Mouse (Mus musculus) intestine, embryonic 14.5 days (tissue): Measurements from ENCODE around the gene Adamts3. TPM values are rescaled to one million over a fixed set of nuclear protein-coding genes. Genes with fewer than 3 reads are reported as not detected.

Source experiments
- ATAC-seq: fragments of 200-750 bp; cut with Nextera tagmentation; replicated peaks from 2 replicates; pipeline ENCODE4 v1.8.0; 2017; ENCODE audit warnings: low read depth, moderate number of reproducible peaks, moderate TSS enrichment, moderate library complexity; ENCODE audit not compliant: low FRiP score, low TSS enrichment
- DNase-seq: peaks from one replicate; pipeline ENCODE4 v3.0.0-alpha.2; 2018; ENCODE audit warnings: low spot score
- H3K27ac ChIP-seq: fragments of 300-500 bp; sonication (generic); 2 replicates; pipeline ENCODE4 v1.5.1; 2014; ENCODE audit warnings: low read depth, mild to moderate bottlenecking, control low read depth
- H3K27me3 ChIP-seq: fragments of 300-500 bp; sonication (generic); replicated peaks from 2 replicates; pipeline ENCODE4 v1.6.1; 2014; ENCODE audit warnings: low read length, control low read depth; ENCODE audit not compliant: control insufficient read depth, insufficient read depth
- H3K36me3 ChIP-seq: fragments of 300-500 bp; sonication (generic); 2 replicates; pipeline ENCODE4 v1.6.1; 2014; ENCODE audit warnings: low read length, control low read depth; ENCODE audit not compliant: control insufficient read depth, insufficient read depth
- H3K4me1 ChIP-seq: fragments of 300-500 bp; sonication (generic); replicated peaks from 2 replicates; pipeline ENCODE4 v1.6.1; 2014; ENCODE audit warnings: low read length, control low read depth, mixed read lengths; ENCODE audit not compliant: control insufficient read depth, insufficient read depth
- H3K4me2 ChIP-seq: fragments of 300-500 bp; sonication (generic); 2 replicates; pipeline ENCODE4 v1.6.1; 2014; ENCODE audit warnings: low read length
- H3K4me3 ChIP-seq: fragments of 300-500 bp; sonication (generic); 2 replicates; pipeline ENCODE4 v1.5.1; 2014; ENCODE audit warnings: low read depth, low read length, control low read depth, mixed read lengths
- H3K9ac ChIP-seq: fragments of 300-500 bp; sonication (generic); 2 replicates; pipeline ENCODE4 v1.6.1; 2014; ENCODE audit warnings: mild to moderate bottlenecking, low read length
- H3K9me3 ChIP-seq: fragments of 300-500 bp; sonication (generic); 2 replicates; pipeline ENCODE4 v1.6.1; 2016; ENCODE audit warnings: low read length, control low read depth; ENCODE audit not compliant: control insufficient read depth
- WGBS: fragments of 180-500 bp; shearing (Covaris S2); extraction: QIAGEN DNeasy Blood & Tissue Kit; methylation state at CpG from one replicate; pipeline ENCODE4 v1.1.7; 2014; 5-methylcytosine and 5-hydroxymethylcytosine counted together
- polyA plus RNA-seq: library from polyadenylated mRNA; unstranded; fragments of >200 nt; fragmentation: Nextera tagmentation; extraction: Ambion mirVana; gene quantifications from 2 replicates; pipeline ENCODE4 v1.2.1, GENCODE M21; 2014

Adamts3 gene
- polyA plus RNA-seq, 1 experiment from 2014 or later: 3.2 TPM

GRCm38 (mm10) chr5:89711116-89711859, 171.8 kb downstream of the Adamts3 start:
- no peak for DNase-seq
- no peak overlapping the region for H3K27ac ChIP-seq
- H3K4me3 ChIP-seq: no peak overlapping the region
- no peak overlapping the region for H3K4me2 ChIP-seq
- no peaks in the 10 kb centered on the region for H3K36me3 ChIP-seq
- H3K9ac ChIP-seq: no peak overlapping the region
- H3K27me3 ChIP-seq: no peaks in the 10 kb centered on the region
- H3K9me3 ChIP-seq: no peaks in the 10 kb centered on the region
- WGBS: 82% methylated on average over 7 of the region's 7 CpGs
- ATAC-seq: no peak
- no peaks in the 10 kb centered on the region for H3K4me1 ChIP-seq

DNA sequence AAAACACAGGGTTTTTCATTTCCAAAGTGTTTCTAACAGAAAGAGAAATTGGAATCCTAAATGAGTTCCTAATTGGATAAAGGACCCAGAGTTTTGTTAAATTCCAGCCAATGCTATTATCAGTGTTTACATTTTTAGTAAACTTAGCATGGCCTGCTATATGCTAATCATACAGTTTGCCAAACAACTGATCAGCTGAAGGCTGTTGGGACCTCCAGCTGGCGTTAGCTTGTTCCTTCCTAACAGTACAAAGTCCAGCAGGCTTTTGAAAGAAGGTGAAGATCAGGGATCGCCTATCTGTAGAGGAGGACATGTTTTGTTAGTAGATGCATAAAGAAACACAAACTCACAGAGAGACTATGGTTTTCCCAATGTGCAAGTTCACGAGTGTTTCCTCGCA, 173.7 kb downstream of the Adamts3 start:
- no peak overlapping the region for H3K4me3 ChIP-seq
- ATAC-seq (no peak), DNase-seq (no peak)
- H3K4me1 ChIP-seq: no peaks in the 10 kb centered on the region
- no peaks in the 10 kb centered on the region for H3K27me3 ChIP-seq
- no peaks in the 10 kb centered on the region for H3K9me3 ChIP-seq
- H3K36me3 ChIP-seq: no peaks in the 10 kb centered on the region
- WGBS: 40% methylated on average over 4 of the region's 4 CpGs
- no peak overlapping the region for H3K9ac ChIP-seq
- H3K27ac ChIP-seq: no peak overlapping the region
- no peak overlapping the region for H3K4me2 ChIP-seq

GRCm38 (mm10) chr5:89704264-89704663, 178.9 kb downstream of the Adamts3 start:
- ATAC-seq (0 out of 2 replicates have a peak, but pooled peaks have one; percentile 40), DNase-seq (no peak)
- H3K27ac ChIP-seq: no peak overlapping the region
- H3K4me2 ChIP-seq: no peak overlapping the region
- no peaks in the 10 kb centered on the region for H3K4me1 ChIP-seq
- H3K9ac ChIP-seq: no peak overlapping the region
- H3K36me3 ChIP-seq: no peaks in the 10 kb centered on the region
- WGBS: 24% methylated on average over 1 of the region's 1 CpGs
- no peaks in the 10 kb centered on the region for H3K9me3 ChIP-seq
- no peak overlapping the region for H3K4me3 ChIP-seq
- H3K27me3 ChIP-seq: no peaks in the 10 kb centered on the region

DNA sequence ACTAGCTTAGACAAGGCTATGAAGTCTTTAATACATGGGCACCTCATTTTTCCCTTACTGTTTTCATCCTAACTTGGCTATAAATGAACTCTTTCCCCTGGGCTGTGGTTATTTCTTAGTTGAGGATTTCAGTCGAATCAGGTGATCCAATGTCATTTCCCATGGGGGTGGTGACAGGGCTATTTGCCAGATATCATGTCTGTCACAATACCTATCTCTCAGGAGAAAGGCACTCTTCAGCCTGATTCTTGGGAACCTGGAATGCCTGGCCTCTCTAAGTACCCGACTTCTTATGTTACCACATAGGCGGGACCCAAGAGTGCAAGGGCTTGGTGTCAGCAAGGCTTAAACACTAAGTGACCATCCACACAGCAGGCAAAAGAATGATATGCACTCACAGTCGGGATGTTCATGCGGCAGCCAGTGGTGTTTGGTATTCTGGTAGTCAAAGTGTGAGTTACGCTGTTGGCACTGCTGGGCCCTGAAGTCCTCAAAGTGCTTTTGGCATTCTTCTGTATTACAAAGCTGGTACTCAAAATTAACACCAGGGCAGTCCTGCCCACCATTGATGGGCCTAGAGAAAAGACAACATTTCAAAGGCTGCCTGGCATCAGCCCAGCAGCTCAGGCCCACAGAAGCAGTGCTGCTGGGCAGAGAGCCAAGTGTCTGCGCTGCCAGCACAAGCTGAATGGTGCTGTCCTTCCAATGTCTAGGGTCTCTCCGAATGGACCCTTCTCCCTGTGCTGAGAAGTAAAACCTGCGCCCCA, 181.7 kb downstream of the Adamts3 start:
- Histone ChIP-seq H3K27ac (no peak overlapping the region), H3K9me3 (no peaks in the 10 kb centered on the region), H3K4me3 (no peak overlapping the region), H3K27me3 (no peaks in the 10 kb centered on the region), H3K9ac (no peak overlapping the region), H3K4me1 (no peaks in the 10 kb centered on the region), H3K4me2 (no peak overlapping the region), H3K36me3 (no peaks in the 10 kb centered on the region)
- ATAC-seq: no peak
- WGBS: 74% methylated on average over 9 of the region's 9 CpGs
- peak; percentile 57 for DNase-seq

DNA sequence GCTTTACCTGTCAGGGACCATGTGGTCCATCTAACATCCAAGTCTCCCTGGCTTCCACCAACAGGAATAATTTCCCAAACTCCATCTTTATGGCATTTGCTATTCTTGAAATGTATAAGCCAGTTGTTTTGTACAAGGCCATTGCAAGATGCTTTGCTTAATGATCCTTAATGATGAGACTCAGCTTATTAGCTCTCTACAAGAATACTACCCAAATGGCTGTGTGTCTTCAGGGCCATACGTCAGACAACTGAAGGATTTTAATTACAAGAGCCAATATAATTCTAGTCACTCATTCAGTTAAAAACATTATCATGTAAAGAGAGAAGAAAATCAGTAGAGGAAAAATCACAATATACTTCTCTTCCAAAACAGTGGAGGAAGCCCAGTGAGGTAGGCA, 195.3 kb downstream of the Adamts3 start:
- no peak overlapping the region for H3K4me2 ChIP-seq
- H3K4me1 ChIP-seq: no peaks in the 10 kb centered on the region
- ATAC-seq (no peak), DNase-seq (no peak)
- no peak overlapping the region for H3K9ac ChIP-seq
- no peak overlapping the region for H3K27ac ChIP-seq
- H3K36me3 ChIP-seq: no peaks in the 10 kb centered on the region
- no peak overlapping the region for H3K4me3 ChIP-seq
- no peaks in the 10 kb centered on the region for H3K9me3 ChIP-seq
- no peaks in the 10 kb centered on the region for H3K27me3 ChIP-seq
- 93% methylated on average over 1 of the region's 1 CpGs for WGBS

DNA sequence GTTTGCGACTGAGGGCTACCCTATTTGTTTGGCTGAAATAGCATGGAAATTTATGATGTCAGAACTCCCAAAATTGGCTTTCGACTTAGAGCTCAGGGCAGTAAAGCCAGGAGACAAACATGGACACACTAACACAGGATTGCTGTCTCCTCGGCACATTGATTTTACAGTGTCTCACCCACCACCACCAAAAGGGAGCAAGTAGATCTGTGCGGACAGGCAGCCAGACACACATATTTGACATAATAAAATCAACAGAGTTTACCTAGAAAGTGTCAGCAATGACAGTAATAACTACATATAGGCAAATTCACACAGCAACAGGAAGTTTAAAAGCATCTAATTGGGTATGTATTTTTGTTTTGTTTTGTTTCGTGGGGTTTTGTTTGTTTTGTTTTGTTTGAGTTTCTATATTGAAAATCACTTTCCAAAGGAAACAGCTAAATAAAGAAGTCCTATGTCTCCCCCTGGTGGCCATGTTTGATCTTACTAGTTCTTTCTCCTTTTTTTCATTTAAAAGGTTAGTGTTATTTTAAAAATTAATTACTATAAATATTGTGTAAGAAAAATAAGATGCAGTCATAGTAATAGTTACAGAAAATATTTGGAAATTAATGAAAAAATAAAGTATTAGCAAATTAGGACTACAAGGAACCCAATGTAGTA, 203.1 kb downstream of the Adamts3 start:
- Histone ChIP-seq H3K4me3 (no peak overlapping the region), H3K9ac (no peak overlapping the region), H3K9me3 (no peaks in the 10 kb centered on the region), H3K4me1 (no peaks in the 10 kb centered on the region), H3K27me3 (no peaks in the 10 kb centered on the region), H3K27ac (no peak overlapping the region), H3K36me3 (no peaks in the 10 kb centered on the region), H3K4me2 (no peak overlapping the region)
- DNase-seq: peak; percentile 74
- 60% methylated on average over 5 of the region's 5 CpGs for WGBS
- no peak; the same call in 1 of the 2 replicates for ATAC-seq

DNA sequence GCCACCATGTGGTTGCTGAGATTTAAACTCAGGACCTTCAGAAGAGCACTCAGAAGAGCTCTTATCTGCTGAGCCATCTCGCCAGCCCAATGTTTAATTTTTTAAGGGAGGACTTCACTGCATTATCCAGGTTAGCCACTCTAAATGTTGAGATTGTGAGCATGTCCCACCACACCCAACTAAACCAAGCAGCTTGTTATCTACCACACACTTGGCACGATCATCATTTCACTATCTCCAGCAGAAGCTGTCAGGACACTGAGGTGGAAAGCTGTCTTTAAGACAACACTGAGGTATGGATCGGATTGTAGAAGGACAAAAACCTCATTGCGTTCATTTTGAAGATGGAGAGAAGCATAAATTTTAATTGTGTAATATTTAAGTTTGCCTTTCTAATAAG, 205.0 kb downstream of the Adamts3 start:
- Histone ChIP-seq H3K4me3 (no peak overlapping the region), H3K4me1 (no peaks in the 10 kb centered on the region), H3K27ac (no peak overlapping the region), H3K9me3 (no peaks in the 10 kb centered on the region), H3K4me2 (no peak overlapping the region), H3K9ac (no peak overlapping the region), H3K36me3 (no peaks in the 10 kb centered on the region), H3K27me3 (no peaks in the 10 kb centered on the region)
- WGBS: 87% methylated on average over 4 of the region's 4 CpGs
- ATAC-seq (no peak), DNase-seq (no peak)

DNA sequence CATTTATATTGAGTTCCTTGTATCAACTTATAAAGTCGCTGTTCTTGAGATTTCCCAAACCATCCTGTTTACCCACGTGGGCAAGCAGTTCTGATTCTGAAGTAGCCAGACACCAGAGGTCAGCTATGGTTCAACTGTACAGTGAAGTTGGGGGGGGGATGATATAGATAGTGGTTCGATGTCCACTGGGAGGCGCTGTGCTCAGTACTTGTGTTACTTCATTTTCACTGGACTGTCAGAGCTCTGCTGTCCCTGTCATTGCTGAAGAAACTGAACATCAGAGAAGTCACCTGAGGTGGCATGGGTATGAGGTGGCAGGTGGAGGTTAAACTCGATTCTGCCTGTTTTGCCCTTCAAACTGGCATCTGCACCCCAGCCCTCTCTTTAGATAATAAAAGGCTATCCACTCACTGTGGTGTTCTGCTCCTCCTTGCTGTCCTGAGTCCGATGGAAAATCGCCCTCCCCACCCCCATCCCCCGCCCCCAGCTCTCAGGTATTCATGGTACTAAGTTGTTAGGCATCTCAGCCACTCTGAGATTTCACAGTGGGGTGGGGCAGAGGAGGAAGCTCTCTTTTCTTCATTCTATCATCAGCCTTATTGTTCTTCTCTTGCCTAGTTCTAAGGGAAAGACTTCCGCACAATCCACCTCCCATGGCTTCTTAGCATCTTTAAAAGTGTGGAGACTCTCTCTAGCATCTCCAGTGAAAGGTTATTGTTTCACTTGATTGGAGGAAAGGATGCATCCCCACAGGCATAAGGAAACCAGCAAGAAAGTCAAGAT, 208.9 kb downstream of the Adamts3 start:
- Histone ChIP-seq H3K4me1 (no peaks in the 10 kb centered on the region), H3K27me3 (no peaks in the 10 kb centered on the region), H3K36me3 (no peaks in the 10 kb centered on the region), H3K9me3 (no peaks in the 10 kb centered on the region), H3K4me2 (no peak overlapping the region), H3K27ac (no peak overlapping the region), H3K9ac (no peak overlapping the region), H3K4me3 (no peak overlapping the region)
- DNase-seq (no peak), ATAC-seq (no peak)
- WGBS: 76% methylated on average over 9 of the region's 9 CpGs
